Mouse (Mus musculus) stomach, embryonic 14.5 days (tissue): Measurements from ENCODE around the gene H2afy. TPM values are rescaled to one million over a fixed set of nuclear protein-coding genes. Genes with fewer than 3 reads are reported as not detected.

Experiments
- ATAC-seq: fragments of 200-750 bp; cut with Nextera tagmentation; 2 replicates; pipeline ENCODE4 v1.8.0; 2017; ENCODE audit warnings: low read depth, moderate TSS enrichment; ENCODE audit not compliant: insufficient number of reproducible peaks, insufficient read depth, low FRiP score
- H3K27ac ChIP-seq: fragments of 300-500 bp; sonication (generic); 2 replicates; pipeline ENCODE4 v1.5.1; 2014; ENCODE audit warnings: mild to moderate bottlenecking, low read length, moderate library complexity, mixed read lengths
- H3K27me3 ChIP-seq: fragments of 300-500 bp; sonication (generic); 2 replicates; pipeline ENCODE4 v1.6.1; 2014; ENCODE audit warnings: low read length, control low read depth, mixed read lengths; ENCODE audit not compliant: control insufficient read depth, insufficient read depth
- H3K36me3 ChIP-seq: fragments of 300-500 bp; sonication (generic); 2 replicates; pipeline ENCODE4 v1.6.1; 2014; ENCODE audit warnings: mild to moderate bottlenecking, control low read depth, low read length, moderate library complexity, mixed read lengths; ENCODE audit not compliant: control insufficient read depth, insufficient read depth
- H3K4me1 ChIP-seq: fragments of 300-500 bp; sonication (generic); 2 replicates; pipeline ENCODE4 v1.6.1; 2014; ENCODE audit warnings: low read length, control low read depth, mixed read lengths; ENCODE audit not compliant: control insufficient read depth, insufficient read depth
- H3K4me2 ChIP-seq: fragments of 300-500 bp; sonication (generic); replicated peaks from 2 replicates; pipeline ENCODE4 v1.6.1; 2014; ENCODE audit warnings: low read depth, low read length, control low read depth
- H3K4me3 ChIP-seq: fragments of 300-500 bp; sonication (generic); 2 replicates; pipeline ENCODE4 v1.5.1; 2014; ENCODE audit warnings: low read depth, low read length, control low read depth
- H3K9ac ChIP-seq: fragments of 300-500 bp; sonication (generic); replicated peaks from 2 replicates; pipeline ENCODE4 v1.6.1; 2014; ENCODE audit warnings: low read depth, mild to moderate bottlenecking, control low read depth, low read length, moderate library complexity, mixed read lengths
- H3K9me3 ChIP-seq: fragments of 300-500 bp; sonication (generic); 2 replicates; pipeline ENCODE4 v1.6.1; 2016; ENCODE audit warnings: low read depth, low read length, control low read depth; ENCODE audit not compliant: control insufficient read depth
- WGBS: fragments of 180-500 bp; shearing (Covaris S2); extraction: QIAGEN DNeasy Blood & Tissue Kit; methylation state at CpG from one replicate; pipeline ENCODE4 v1.1.7; 2014; 5-methylcytosine and 5-hydroxymethylcytosine counted together
- polyA plus RNA-seq: library from polyadenylated mRNA; unstranded; fragments of >200 nt; fragmentation: Nextera tagmentation; extraction: Ambion mirVana; gene quantifications from 2 replicates; pipeline ENCODE4 v1.2.1, GENCODE M21; 2014

Gene H2afy
- polyA plus RNA-seq, 1 experiment from 2014 or later = 375 TPM

- Histone ChIP-seq H3K4me2 (no peak overlapping the region), H3K36me3 (peaks cover 92% of the 10 kb centered on the region), H3K9ac (no peak overlapping the region), H3K27ac (no peak overlapping the region), H3K4me3 (no peak overlapping the region), H3K27me3 (no peaks in the 10 kb centered on the region), H3K4me1 (no peaks in the 10 kb centered on the region), H3K9me3 (no peaks in the 10 kb centered on the region)
- 75% methylated on average over 2 of the region's 2 CpGs for WGBS
- no peak for ATAC-seq
Observed at GRCm38 (mm10) chr13:56079616-56080015, 56.5 kb downstream of the H2afy start.

GRCm38 (mm10) chr13:56078724-56079262 lies 57.4 kb downstream of the H2afy start:
- Histone ChIP-seq H3K9me3 (no peaks in the 10 kb centered on the region), H3K4me1 (no peaks in the 10 kb centered on the region), H3K27ac (no peak overlapping the region; the same call in 1 of the 2 replicates), H3K4me3 (no peak overlapping the region), H3K27me3 (no peaks in the 10 kb centered on the region), H3K9ac (no peak overlapping the region), H3K36me3 (peaks cover 90% of the 10 kb centered on the region), H3K4me2 (no peak overlapping the region)
- no peak for ATAC-seq
- 45% methylated on average over 17 of the region's 17 CpGs for WGBS

DNA sequence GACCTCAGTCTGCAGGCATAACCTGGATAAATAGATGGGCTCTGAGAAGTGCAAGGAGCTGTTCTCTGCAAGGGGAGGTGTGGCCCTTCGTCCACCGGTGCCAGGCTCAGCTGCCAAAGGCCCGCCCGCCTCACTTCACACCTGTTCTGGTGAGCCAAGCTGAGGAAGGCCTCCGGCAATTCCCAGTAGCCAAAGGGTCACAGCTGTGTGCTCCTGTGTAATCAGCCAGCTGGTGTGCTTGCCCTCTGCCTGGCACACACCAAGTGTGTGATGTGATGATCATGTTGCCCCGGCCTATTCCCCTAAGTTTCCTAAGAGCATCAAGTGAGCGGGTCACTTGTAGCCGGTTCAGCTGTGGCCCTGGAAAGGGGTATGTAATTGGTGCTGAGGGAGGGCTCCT lies 60.2 kb downstream of the H2afy start:
- peaks cover 6% of the 10 kb centered on the region; the same call in 1 of the 2 replicates for H3K4me1 ChIP-seq
- WGBS = 81% methylated on average over 8 of the region's 8 CpGs
- H3K4me2 ChIP-seq = no peak overlapping the region
- no peak overlapping the region for H3K27ac ChIP-seq
- peaks cover 70% of the 10 kb centered on the region for H3K36me3 ChIP-seq
- no peaks in the 10 kb centered on the region for H3K27me3 ChIP-seq
- no peak overlapping the region for H3K9ac ChIP-seq
- H3K9me3 ChIP-seq = no peaks in the 10 kb centered on the region
- H3K4me3 ChIP-seq = no peak overlapping the region
- ATAC-seq = no peak

DNA sequence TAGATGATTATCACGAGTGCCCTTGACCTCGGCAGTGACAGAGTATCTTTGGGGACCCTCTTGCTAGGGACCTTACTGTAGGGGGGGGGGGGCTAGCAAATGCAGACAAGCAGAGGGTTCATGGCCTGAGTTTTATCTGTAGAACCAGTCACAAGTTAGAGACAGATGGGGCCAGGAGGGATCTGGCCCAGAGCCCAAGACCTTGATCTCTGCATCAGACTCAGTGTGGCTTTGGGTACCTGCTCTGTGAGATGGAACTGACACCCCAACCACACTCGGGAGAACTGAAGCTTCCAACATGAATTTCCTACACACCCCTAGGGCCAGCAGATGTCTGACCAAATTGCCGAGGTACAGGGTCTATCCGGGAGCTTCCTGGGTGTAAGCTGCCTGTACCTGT lies 63.0 kb downstream of the H2afy start:
- Histone ChIP-seq H3K4me2 (no peak overlapping the region), H3K27me3 (no peaks in the 10 kb centered on the region), H3K27ac (no peak overlapping the region), H3K36me3 (peaks cover 54% of the 10 kb centered on the region), H3K9ac (no peak overlapping the region), H3K9me3 (no peaks in the 10 kb centered on the region), H3K4me1 (peaks cover 15% of the 10 kb centered on the region; the same call in 1 of the 2 replicates), H3K4me3 (no peak overlapping the region)
- ATAC-seq = no peak
- 83% methylated on average over 5 of the region's 5 CpGs for WGBS

GRCm38 (mm10) chr13:56072268-56072607 lies 63.9 kb downstream of the H2afy start:
- 28% methylated on average over 4 of the region's 4 CpGs for WGBS
- H3K4me1 ChIP-seq = peaks cover 15% of the 10 kb centered on the region; the same call in 1 of the 2 replicates
- no peak overlapping the region for H3K4me2 ChIP-seq
- H3K36me3 ChIP-seq = peaks cover 46% of the 10 kb centered on the region
- no peak for ATAC-seq
- no peaks in the 10 kb centered on the region for H3K9me3 ChIP-seq
- no peak overlapping the region for H3K9ac ChIP-seq
- H3K4me3 ChIP-seq = no peak overlapping the region
- no peaks in the 10 kb centered on the region for H3K27me3 ChIP-seq
- no peak overlapping the region for H3K27ac ChIP-seq

DNA sequence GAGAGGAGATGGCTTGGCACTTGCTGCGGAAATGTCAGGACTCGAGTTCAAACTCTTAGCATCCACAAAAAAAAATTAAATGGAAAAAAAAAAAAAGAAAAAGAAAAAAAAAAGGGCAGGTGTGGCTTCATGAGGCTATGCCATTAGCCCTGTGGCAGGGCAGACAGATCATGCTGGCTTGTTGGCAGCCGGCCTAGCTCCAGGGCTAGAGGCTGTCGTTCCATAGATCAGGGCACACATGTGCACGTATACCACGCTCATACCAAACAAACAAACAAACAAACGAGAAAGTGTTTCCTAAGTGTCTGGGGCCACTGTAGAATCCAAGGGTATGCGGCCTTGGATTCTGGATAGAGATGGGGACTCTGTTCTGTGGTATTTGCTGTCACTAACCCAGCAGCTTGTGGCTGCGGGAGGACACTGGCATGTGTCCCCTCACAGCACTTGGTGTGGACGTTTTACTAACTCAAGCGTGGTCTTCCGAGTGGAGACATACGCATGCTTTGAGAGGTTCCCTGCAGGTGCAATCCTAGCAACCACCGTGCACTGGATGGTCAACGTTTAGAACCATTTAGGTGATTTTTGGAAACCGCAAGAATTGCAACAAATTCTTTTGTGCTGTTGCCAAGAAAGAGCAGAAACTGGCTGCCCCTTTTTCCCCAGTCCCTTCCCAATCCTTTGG lies 64.4 kb downstream of the H2afy start:
- 69% methylated on average over 16 of the region's 16 CpGs for WGBS
- no peak for ATAC-seq
- H3K27ac ChIP-seq = peak overlapping the region; percentile 81; the same call in 1 of the 2 replicates

GRCm38 (mm10) chr13:56069643-56070042 lies 66.5 kb downstream of the H2afy start:
- 37% methylated on average over 6 of the region's 6 CpGs for WGBS
- H3K4me2 ChIP-seq = no peak overlapping the region
- peak overlapping the region; percentile 48; the same call in 1 of the 2 replicates for H3K27ac ChIP-seq
- H3K36me3 ChIP-seq = peaks cover 20% of the 10 kb centered on the region
- ATAC-seq = peak; percentile 85
- no peaks in the 10 kb centered on the region for H3K27me3 ChIP-seq
- H3K9ac ChIP-seq = no peak overlapping the region
- peaks cover 15% of the 10 kb centered on the region; the same call in 1 of the 2 replicates for H3K4me1 ChIP-seq
- H3K4me3 ChIP-seq = no peak overlapping the region
- H3K9me3 ChIP-seq = no peaks in the 10 kb centered on the region

More for the DNA sequence above, 64.4 kb downstream of the H2afy start:
- peaks cover 15% of the 10 kb centered on the region; the same call in 1 of the 2 replicates for H3K4me1 ChIP-seq
- H3K36me3 ChIP-seq = peaks cover 41% of the 10 kb centered on the region
- no peaks in the 10 kb centered on the region for H3K9me3 ChIP-seq
- no peak overlapping the region for H3K4me3 ChIP-seq
- H3K9ac ChIP-seq = no peak overlapping the region
- no peak overlapping the region for H3K4me2 ChIP-seq
- no peaks in the 10 kb centered on the region for H3K27me3 ChIP-seq

DNA sequence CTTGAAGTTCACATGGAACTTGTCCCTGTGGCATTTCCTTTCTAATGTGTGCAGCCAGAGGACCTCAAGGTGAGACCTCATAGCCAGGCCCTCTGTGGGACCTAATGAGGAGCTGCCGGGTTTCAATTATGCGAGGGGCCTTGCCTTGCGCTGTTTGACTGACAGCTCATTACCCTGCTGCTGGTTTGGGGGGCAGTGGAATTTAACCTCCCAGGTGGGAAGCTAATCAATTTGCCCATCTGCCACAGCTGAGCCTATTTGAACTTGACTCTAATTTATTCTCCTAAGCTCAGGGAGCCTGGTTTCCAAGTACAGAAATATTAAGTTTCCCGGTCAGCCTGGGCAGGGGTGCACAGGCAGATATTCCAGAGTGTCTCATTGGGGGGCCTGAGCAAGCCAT lies 67.6 kb downstream of the H2afy start:
- Histone ChIP-seq H3K4me2 (no peak overlapping the region), H3K4me1 (peaks cover 15% of the 10 kb centered on the region; the same call in 1 of the 2 replicates), H3K27me3 (no peaks in the 10 kb centered on the region), H3K4me3 (no peak overlapping the region), H3K9ac (no peak overlapping the region), H3K9me3 (no peaks in the 10 kb centered on the region), H3K27ac (no peak overlapping the region), H3K36me3 (peaks cover 14% of the 10 kb centered on the region)
- WGBS = 39% methylated on average over 4 of the region's 4 CpGs
- no peak for ATAC-seq
